Mouse (Mus musculus) midbrain, embryonic 12.5 days (tissue): ENCODE results near the gene Tmem123. TPM values are rescaled to one million over a fixed set of nuclear protein-coding genes. Genes with fewer than 3 reads are reported as not detected.

Experiments used
- ATAC-seq: fragments of 200-750 bp; cut with Nextera tagmentation; 2 replicates; pipeline ENCODE4 v1.8.0; 2017; ENCODE audit warnings: low read depth, moderate TSS enrichment, moderate library complexity; ENCODE audit not compliant: low FRiP score
- H3K27ac ChIP-seq: fragments of 300-500 bp; sonication (generic); replicated peaks from 2 replicates; pipeline ENCODE4 v1.5.1; 2016; ENCODE audit warnings: mild to moderate bottlenecking
- H3K27me3 ChIP-seq: fragments of 300-500 bp; sonication (generic); 2 replicates; pipeline ENCODE4 v1.6.1; 2016; ENCODE audit warnings: mild to moderate bottlenecking
- H3K36me3 ChIP-seq: fragments of 300-500 bp; sonication (generic); 2 replicates; pipeline ENCODE4 v1.6.1; 2016
- H3K4me1 ChIP-seq: fragments of 300-500 bp; sonication (generic); 2 replicates; pipeline ENCODE4 v1.6.1; 2016
- H3K4me2 ChIP-seq: fragments of 300-500 bp; sonication (generic); replicated peaks from 2 replicates; pipeline ENCODE4 v1.6.1; 2016; ENCODE audit warnings: mild to moderate bottlenecking, moderate library complexity
- H3K4me3 ChIP-seq: fragments of 300-500 bp; sonication (generic); 2 replicates; pipeline ENCODE4 v1.5.1; 2016; ENCODE audit warnings: mild to moderate bottlenecking
- H3K9ac ChIP-seq: fragments of 300-500 bp; sonication (generic); replicated peaks from 2 replicates; pipeline ENCODE4 v1.6.1; 2016; ENCODE audit warnings: mild to moderate bottlenecking, moderate library complexity
- H3K9me3 ChIP-seq: fragments of 300-500 bp; sonication (generic); 2 replicates; pipeline ENCODE4 v1.6.1; 2016; ENCODE audit warnings: mild to moderate bottlenecking
- WGBS: fragments of 180-500 bp; shearing (Covaris S2); methylation state at CpG from one replicate; pipeline ENCODE4 v1.1.7; 2016; 5-methylcytosine and 5-hydroxymethylcytosine counted together
- microRNA-seq: library from miRNA; unstranded; fragments of <30 nt; microRNA quantifications from one replicate; pipeline ENCODE4, GENCODE M21; 2017
- polyA plus RNA-seq: library from polyadenylated mRNA; unstranded; fragments of >200 nt; fragmentation: Nextera tagmentation; extraction: Ambion mirVana; gene quantifications from 2 replicates; pipeline ENCODE4 v1.2.1, GENCODE M21; 2016

The Tmem123 gene
- polyA plus RNA-seq, 1 experiment from 2014 or later: 99.8 TPM

- WGBS: 95% methylated on average over 1 of the region's 1 CpGs
- ATAC-seq: no peak
- Histone ChIP-seq H3K36me3 (peaks cover 11% of the 10 kb centered on the region), H3K27me3 (no peaks in the 10 kb centered on the region), H3K4me3 (no peak overlapping the region), H3K9me3 (no peaks in the 10 kb centered on the region), H3K9ac (no peak overlapping the region), H3K27ac (no peak overlapping the region), H3K4me1 (peaks cover 18% of the 10 kb centered on the region), H3K4me2 (no peak overlapping the region)
These were observed 71.5 kb downstream of the Tmem123 start for GRCm38 (mm10) chr9:7835302-7835701.

- peak; percentile 31 for ATAC-seq
- WGBS: 1% methylated on average over 16 of the region's 16 CpGs
- peak overlapping the region; percentile 62 for H3K4me3 ChIP-seq
- H3K4me2 ChIP-seq: peak overlapping the region; percentile 68
- peaks cover 18% of the 10 kb centered on the region for H3K4me1 ChIP-seq
- peak overlapping the region; percentile 99 for H3K27ac ChIP-seq
- peak overlapping the region; percentile 85 for H3K9ac ChIP-seq
- H3K27me3 ChIP-seq: no peaks in the 10 kb centered on the region
- H3K36me3 ChIP-seq: peaks cover 11% of the 10 kb centered on the region
- no peaks in the 10 kb centered on the region for H3K9me3 ChIP-seq
These were observed 72.5 kb downstream of the Tmem123 start for GRCm38 (mm10) chr9:7836331-7836730.

GRCm38 (mm10) chr9:7836905-7837805, 73.3 kb downstream of the Tmem123 start, which contains the start of gene Birc2:
Gene Birc2, minus strand, starts transcription at chr9:7837064.
- Histone ChIP-seq H3K4me2 (peak within 1 kb of the TSS; percentile 68), H3K4me1 (peaks cover 18% of the 10 kb centered on the region), H3K27me3 (no peaks in the 10 kb centered on the region), H3K4me3 (peak within 1 kb of the TSS; percentile 62), H3K9ac (peak within 1 kb of the TSS; percentile 85), H3K36me3 (peaks cover 11% of the 10 kb centered on the region), H3K9me3 (no peaks in the 10 kb centered on the region), H3K27ac (peak within 1 kb of the TSS; percentile 99)
- WGBS: under 1% methylated on average over 68 of the region's 68 CpGs
- ATAC-seq: peak; percentile 97

- Histone ChIP-seq H3K36me3 (peaks cover 11% of the 10 kb centered on the region), H3K9me3 (no peaks in the 10 kb centered on the region), H3K4me1 (peaks cover 16% of the 10 kb centered on the region), H3K27me3 (no peaks in the 10 kb centered on the region), H3K9ac (peak overlapping the region; percentile 75), H3K4me3 (peak overlapping the region; percentile 62), H3K4me2 (peak overlapping the region; percentile 68), H3K27ac (peak overlapping the region; percentile 99)
- peak; percentile 9 for ATAC-seq
- WGBS: 18% methylated on average over 14 of the region's 14 CpGs
These were observed 74.1 kb downstream of the Tmem123 start for GRCm38 (mm10) chr9:7837806-7838440.

- Histone ChIP-seq H3K9ac (no peak overlapping the region), H3K27me3 (no peaks in the 10 kb centered on the region), H3K36me3 (no peaks in the 10 kb centered on the region), H3K9me3 (no peaks in the 10 kb centered on the region), H3K27ac (no peak overlapping the region), H3K4me2 (no peak overlapping the region), H3K4me1 (0 out of 2 replicates have a peak, but pooled peaks cover 4% of the 10 kb centered on the region), H3K4me3 (no peak overlapping the region)
- WGBS: 75% methylated on average over 6 of the region's 6 CpGs
- ATAC-seq: no peak
These were observed 77.4 kb downstream of the Tmem123 start for GRCm38 (mm10) chr9:7841221-7841620.

Small RNA genes within 50 kb of the gene (microRNA-seq; reads per million reads assigned to microRNA genes)
- 14.9 reads per million, percentile 31 among the genes with 10 or more reads in this experiment for gene Mir5618

Other genes starting within 250 kb of the Tmem123 start
- gene Mmp8, start 205.6 kb upstream of the Tmem123 start, polyA plus RNA-seq: 0.21 TPM in 1 of 2 replicates, not detected in the other
- gene Mmp27, start 192.6 kb upstream of the Tmem123 start, polyA plus RNA-seq: not detected in 2 replicates
- not detected in 2 replicates for gene Mmp20, start 135.8 kb upstream of the Tmem123 start, polyA plus RNA-seq
- gene Mmp7, start 72.0 kb upstream of the Tmem123 start, polyA plus RNA-seq: not detected in 2 replicates
- gene Birc2, start 73.0 kb downstream of the Tmem123 start, polyA plus RNA-seq: 42.8 and 46.6 TPM in 2 replicates
- gene Birc3, start 109.1 kb downstream of the Tmem123 start, polyA plus RNA-seq: 3.1 and 3.5 TPM in 2 replicates
- 31.0 and 32.0 TPM in 2 replicates for gene Yap1, start 240.6 kb downstream of the Tmem123 start, polyA plus RNA-seq